Mouse (Mus musculus): Measurements from ENCODE around the gene Jmjd1c.
A peak's percentile ranks its signal among the peaks of the same experiment; 100 is the strongest.

- TF ChIP-seq POLR2A (IDR thresholded peaks at IDR 0.05; ENCODE audit: insufficient read depth, low read depth, low read length) (no peak), CTCF (IDR thresholded peaks at IDR 0.05) (no peak), EP300 (IDR thresholded peaks at IDR 0.05; ENCODE audit: insufficient read depth, low read depth, low read length) (peak; percentile 31; the same call in 1 of the 2 replicates)
Observed at GRCm38 (mm10) chr10:67055867-67056856, 39.8 kb upstream of the Jmjd1c start.

All from heart, adult 2 months (tissue).